Mouse (Mus musculus) heart, adult 8-10 months (tissue): ENCODE results near the gene Fbxl15. TPM values are rescaled to one million over a fixed set of nuclear protein-coding genes. Genes with fewer than 3 reads are reported as not detected.

Source experiments
- DNase-seq: peaks from one replicate; pipeline ENCODE4 v3.0.0; 2022; ENCODE audit warnings: low spot score
- total RNA-seq, 4 experiments: library from RNA; stranded (reverse); gene quantifications; 2 replicates each; pipeline ENCODE4 v1.2.4; 2022

Gene Fbxl15
- total RNA-seq, 4 experiments from 2014 or later, result 4.0 to 6.4 (median 5.6) TPM

DNA sequence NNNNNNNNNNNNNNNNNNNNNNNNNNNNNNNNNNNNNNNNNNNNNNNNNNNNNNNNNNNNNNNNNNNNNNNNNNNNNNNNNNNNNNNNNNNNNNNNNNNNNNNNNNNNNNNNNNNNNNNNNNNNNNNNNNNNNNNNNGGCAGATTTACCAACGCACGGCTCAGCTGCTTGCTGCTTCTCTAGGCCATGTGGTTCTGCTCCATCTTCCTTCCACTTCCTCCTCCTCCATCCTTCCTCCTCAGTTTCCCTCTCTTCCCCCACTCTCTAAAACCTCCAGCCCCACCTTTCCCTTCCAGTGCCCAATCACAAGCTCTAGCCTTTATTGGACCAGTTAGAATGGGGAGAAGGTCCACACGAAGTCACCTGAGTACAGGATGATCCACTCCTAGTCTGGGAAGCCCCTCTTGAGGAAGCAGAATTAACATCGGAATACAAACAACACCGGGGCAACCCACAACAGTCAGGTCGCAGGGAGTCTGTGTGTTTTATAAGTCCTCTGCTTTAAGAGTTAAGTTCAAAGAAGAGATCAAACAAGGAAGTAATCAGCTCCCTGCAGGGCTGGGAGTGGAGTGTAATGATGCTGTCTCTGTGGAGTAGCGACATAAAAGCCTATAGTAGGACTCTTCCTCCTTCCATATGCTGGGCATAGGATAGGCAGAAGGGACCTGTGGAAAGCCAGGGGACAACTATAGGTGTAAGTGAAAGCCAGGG is 16.9 kb downstream of the Fbxl15 start:
- no peak for DNase-seq

DNA sequence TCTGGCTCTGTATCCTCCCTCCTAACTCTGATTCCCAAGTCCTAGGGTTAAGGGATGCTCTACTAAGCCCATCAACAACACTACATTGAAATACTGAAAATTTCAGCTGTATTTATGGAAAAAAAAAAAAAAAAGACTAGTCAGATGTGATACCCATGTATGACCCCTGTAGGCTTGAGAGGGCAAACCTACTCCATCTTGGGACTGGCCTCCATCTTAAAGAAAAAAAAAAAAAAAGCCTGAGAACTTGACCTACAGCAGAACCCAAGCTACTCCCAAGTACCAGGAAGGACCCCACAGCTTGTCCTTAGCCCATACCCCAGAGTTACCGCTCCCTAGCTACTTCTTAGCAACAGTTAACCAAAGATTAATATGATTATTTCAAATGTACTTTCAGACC is 19.2 kb downstream of the Fbxl15 start:
- no peak for DNase-seq

DNA sequence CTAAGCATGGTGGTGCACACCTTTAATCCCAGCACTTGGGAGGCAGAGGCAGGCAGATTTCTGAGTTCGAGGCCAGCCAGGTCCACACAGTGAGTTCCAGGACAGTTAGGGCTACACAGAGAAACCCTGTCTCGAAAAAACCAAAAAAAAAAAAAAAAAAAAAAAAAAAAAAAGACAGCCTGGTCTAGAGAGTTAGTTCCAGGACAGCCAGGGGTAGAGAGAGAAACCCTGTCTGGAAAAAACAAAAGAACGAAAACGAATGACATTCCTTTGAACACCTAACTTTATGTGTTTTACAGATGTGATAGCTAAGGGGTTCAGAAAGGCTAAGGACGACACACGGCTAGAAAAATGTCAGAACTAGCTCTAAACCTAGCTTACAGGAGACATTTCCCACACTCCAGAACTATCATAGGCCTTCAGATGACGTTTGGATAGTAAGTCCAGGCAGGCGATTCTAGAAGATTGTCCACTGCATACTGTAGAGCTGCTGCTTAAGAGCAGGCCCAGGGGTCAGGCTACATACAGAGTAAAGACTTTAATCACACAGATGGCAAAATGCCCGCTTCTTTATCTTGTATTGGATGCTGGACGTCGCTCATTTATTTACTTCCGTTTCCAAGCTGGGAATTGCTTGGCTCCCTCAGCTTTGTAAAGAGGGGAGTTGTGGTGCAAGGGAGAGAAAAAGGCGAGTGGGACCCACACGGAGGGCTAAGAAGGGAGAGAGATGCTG is 20.1 kb downstream of the Fbxl15 start:
- peak; percentile 13 for DNase-seq

DNA sequence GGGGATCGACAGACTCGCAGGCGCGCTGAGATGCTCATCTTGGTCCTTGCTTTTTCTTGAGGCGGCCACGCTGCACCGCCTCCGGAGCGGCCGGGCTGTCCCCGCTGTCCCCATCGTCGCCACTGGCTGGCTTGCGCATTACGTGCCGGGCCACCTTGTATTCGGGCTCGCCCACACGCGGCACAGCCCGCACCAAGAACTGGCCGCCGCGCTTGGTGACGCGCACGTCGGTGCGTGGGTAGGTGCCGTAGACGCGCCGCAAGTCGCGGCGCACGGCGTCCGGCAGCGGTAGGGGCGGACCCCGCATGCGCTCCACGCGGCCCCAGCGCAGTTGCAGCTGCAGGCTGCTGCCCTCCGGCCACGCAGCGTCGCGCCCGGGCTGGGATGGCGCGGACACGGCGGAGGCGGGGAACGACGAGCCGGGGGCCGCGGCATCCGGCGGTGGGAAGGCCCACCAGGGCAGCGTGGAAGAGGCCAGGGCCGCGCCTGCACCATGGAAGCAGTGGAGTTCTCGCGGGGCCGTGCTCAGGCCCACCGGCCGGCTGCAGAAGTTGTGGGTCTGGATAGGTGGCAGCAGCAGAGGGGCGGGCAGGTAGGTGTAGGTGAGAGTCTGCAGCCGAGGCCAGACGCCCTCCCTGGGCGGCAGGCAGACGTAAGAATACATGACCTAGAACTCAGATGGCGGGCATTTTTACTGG is 20.9 kb downstream of the Fbxl15 start:
- DNase-seq, result peak; percentile 54

DNA sequence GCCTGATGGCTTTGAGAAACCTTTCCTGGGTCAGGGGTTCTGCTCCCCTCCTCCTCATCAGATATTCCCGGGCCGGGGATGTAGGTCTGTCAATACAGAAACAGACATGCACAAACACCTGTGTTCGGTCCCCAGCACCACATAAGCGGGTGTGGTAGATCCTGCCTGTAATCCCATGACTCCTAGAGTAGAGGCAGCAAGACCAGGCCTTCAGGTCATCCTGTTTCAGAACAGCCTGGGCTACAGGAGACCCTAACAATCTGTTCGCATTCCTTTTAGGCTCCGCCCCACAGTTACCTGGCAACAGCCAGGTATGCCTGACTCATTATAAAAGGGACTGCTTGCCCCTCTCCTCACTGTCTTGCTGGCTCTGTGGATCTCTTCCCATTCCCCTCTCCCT is 21.6 kb downstream of the Fbxl15 start:
- DNase-seq, result no peak

DNA sequence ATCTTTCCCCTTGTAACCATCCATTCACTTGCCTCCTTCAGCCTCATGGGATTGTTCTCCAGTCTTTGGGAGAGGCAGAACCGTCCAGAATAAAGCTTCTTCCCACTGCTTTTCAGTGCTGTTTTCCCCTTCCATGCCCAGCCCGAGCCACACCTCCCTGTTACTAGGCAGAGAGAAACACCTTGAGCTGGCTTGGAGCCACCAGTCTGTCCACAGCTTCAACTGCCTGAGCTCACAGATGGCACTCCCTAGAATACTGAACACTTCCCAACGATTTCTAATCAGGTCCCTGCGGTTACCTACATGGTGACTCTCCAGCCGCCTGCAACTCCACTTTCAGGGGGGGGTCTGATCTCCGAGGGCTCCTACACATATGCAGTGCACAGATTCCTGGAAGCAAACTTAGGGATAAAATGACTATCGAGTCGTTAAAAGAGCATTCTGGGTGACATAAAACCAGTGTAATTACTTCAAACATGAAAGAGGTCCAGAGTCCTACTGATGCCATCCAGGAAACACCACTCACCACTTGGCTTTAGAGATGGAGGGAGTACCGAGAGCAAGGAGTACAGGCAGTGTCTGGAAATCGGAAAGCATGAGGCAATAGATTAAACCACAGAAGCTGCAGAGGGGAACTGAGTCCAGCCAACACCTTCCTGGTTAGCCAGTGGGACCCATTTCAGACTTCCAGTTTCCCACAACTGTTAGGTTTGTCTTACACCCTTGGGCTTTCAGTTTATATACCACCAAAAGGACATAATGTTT is 22.4 kb downstream of the Fbxl15 start, which contains the start of gene 2310034G01Rik:
Gene 2310034G01Rik, minus strand, starts transcription at position 135 of the 765 bp plus-strand sequence.
- DNase-seq, result no peak

DNA sequence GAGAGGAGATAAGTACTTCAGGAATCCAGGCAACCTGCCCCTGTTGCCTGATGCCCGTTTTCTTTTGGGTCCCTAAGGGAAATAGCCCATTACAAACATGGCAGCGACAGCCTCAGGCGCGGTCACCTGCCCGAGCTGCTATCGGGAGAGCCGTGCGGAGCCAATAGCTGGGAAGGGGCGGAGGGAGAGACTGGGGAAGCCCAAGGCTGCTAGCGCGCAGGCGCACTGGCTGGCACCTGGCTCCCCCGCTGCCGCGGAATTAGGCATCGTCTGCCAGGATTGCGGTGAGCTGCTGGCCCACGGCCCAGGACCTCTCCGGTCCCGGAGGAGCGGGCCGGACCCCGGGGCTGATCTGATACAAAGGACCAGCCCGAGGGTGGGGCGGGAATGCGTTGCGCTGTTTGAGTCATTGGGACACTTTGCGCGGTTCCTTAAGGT is 28.7 kb downstream of the Fbxl15 start:
- peak; percentile 82 for DNase-seq

DNA sequence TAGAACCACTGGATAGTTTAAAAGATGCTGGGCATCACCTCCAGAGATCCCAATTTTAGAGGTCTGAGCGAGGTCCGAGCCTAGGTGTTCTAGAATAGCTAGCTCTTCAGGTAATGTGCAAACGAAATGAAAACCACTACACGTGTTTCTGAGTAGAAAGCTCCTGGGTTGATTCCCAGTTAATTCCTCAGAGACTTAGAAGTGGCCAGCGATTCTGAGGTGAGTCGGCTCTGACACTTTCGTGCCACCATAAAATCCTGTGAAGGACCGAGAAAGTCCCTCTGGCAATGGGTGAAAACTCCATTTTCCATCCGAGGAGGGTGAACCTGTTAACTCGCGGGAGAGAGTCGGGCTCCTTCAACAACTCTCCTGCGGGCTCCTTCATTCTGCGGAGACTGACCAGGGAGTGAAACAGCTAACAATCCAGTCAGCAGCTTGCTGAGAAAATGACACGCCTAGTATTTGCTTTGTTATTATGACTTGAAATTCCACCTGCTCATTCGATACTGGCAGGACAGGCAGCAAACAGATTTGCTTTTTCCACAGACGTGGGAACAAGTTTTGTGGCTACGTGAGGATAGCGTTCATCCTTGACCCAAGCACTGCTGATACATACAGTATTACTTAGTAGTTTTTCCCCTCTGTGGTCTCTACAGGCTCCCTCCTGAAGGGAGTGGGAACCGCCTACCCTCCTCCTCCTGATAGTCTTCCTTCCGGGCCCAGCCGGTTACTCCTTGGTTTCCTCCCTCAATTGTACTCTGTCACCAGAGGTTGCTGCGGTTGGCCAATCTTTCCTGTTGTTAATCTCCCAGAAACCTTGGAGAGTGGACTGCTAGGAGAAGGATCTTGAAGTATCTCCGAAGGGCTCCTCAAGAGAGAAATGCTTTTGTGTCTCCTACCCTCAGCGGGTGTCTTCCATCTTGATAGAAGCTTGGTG is 29.6 kb downstream of the Fbxl15 start:
- peak; percentile 42 for DNase-seq

DNA sequence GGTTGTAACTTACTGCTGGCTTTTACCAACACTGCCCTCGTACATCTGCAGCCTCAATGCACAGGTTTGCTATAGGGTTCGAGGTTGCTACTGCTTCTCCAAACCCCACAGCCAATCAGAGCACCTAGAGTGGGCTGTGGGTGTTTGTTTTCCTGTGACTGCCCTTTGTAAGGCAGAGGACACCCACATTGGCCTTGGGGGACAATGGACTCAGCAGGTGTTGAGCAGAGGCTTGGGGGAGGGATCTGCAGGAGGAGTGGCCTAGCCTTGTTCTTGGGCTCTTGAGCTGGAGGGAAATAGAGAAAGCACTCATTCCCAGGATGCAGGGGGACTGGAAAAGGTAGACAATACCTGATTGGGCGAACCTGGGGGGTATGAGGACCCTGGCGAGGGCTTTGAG is 30.4 kb downstream of the Fbxl15 start:
- no peak for DNase-seq

DNA sequence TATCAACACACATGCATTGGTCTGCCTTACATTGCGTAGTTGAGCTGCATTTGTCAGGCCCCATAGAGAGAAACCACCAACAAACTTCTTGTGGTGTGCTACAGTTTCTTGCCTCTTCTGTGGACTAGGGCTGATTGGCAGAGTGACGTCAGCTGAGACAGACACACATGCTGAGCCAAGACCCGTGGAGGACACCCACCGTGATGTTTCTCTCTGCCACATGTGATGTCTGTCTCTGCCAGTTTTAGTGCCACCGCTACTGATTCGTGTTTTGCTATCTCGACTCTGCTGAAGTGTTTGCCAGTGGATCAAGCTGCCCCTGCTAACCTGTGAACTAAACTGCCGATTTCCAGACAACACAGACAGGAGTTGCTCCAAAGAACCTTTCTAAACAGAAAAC is 34.1 kb downstream of the Fbxl15 start:
- DNase-seq, result no peak

DNA sequence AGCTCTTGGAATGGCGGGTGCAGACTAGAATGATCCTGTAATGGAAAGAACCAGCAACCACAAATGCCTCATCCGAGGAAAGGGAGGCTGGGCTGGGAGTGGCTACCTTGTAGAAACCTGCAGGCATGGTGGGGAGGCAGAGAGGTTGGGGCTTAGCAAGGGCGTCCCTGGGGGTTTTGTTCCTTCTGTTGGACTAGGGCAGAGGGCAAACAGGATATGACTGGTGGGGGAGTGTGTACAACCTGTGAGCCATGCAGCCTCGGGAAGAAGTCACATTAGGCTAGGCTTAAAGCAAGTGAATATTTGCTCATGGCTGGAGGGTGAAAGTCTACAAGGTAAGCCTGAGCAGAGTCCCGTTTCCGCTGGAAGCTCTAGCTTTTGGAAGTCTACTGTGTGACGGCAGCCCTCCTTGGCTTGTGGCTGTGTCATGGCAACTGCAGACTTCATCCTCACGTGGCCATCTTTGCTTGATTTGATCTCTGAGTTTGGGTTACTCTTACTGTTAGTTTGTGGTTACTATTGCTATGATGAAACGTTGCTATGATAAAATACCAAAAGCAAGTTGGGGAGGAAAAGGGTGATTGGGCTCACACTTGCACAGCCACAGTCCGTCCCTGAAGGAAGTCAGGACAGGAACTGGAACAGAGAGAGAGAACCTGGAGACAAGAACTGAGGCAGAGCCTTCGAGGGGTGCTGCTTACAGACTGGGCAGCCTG is 35.5 kb downstream of the Fbxl15 start:
- DNase-seq, result no peak

DNA sequence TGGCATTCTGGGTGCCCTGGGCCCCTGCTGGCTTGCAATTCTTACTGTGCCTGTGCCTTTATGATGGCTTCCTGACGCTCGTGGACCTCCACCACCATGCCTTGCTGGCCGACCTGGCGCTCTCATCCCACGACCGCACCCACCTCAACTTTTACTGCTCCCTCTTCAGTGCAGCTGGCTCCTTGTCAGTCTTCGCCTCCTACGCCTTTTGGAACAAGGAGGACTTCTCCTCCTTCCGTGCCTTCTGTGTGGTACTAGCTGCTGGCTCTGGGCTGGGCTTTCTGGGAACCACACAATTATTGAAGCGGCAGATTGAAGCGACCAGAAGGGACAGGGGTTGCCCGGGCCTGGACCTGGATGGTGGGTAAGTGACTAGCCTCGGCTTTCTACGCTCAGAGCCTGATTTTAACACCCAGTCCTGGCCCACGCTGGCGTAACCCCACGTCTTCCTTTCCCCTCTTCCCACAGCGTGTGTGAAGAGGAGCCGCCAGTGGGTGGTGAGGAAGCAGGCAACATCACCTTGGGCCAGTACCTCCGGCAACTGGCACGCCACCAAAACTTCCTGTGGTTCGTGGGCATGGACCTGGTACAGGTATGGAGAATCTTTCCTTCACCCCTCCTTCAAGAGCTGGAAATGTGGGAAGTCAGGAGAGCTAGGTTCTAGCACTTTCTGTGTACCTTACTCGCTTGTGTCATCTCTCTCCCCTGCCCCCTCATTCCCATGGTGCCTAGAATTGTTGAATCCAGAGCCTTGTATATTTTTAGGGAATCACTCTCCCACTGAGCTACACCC is 40.0 kb downstream of the Fbxl15 start:
- no peak for DNase-seq

DNA sequence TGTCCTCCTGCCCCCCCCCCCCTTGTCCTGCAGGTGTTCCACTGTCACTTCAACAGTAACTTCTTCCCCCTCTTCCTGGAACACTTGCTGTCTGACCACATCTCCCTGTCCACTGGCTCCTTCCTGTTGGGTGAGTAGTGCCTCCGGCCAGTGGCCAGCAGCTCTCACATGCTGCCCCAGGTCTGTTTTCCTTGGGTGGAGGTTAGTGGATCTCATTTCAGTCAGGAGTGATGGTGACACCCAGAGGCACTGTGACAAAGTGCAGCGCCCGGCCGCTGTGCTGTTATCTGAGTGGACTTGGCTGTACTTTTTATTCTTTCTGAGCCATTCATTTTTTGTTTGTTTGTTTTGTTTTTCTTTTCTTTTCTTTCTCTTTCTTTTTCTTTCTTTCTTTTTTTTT is 41.2 kb downstream of the Fbxl15 start:
- peak; percentile 56 for DNase-seq

DNA sequence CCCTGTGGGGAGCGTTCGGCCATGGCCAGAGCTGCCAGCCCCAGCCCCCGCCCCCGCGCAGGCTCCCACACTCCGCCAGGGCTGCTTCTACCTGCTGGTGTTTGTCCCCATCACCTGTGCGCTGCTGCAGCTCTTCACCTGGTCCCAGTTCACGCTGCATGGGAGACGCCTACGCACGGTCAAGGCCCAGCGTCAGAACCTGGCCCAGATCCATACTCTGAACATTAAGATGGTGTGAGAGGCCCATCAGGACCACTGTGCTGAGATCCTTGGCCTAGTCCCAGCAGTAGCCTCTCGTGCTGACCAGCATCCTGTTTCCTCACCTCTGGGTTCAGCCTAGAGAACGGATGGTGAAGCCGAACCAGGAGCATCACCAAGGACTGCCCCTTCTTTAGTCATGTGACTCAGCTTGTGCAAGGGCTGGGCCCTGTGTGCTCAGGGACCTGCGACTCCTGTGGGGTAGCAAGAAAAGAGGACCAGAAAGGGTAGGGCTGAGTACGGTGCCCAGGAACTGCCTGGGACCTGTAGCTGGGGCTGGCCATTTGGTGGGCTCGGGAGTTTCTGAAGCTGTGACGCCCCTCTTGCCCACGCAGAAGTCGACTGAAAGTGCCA is 46.6 kb downstream of the Fbxl15 start:
- DNase-seq, result no peak

DNA sequence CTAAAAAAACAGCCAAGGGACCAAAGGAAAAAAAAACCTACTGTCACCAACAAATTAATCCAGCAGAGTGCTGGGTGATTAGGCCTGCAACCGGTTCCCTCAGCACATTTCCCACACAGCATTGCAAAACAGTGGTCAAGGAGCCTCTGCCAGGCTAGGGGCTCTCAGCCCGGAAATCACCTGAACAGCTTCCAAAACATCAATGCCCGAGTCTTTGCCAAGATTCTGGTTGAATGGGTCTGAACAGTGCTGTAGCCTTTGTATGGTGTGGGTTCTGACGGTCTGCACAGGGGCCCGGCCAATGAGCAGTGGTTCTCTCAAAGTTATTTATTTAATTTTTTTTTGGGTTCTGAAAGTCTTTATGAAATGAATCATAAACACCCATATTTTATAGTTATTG is 47.5 kb downstream of the Fbxl15 start:
- no peak for DNase-seq

DNA sequence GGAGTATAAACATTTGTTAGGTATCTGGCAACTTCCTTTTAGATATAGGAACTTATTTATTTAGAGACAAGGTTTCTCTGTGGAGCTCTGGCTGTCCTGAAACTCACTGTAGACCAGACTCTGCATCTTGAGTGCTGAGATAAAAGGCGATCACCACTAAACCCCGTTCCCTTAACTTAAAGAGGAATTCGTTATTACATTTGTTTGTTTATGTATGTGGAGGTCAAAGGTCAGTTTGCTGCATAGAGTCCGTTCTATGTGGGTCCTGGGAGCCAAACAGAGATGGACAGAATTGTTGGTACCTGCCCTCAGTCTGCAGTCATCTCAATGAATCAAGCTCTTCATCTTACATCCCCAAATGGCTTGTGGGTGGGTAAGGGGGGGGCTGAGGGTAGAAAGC is 47.9 kb downstream of the Fbxl15 start:
- no peak for DNase-seq
